Mouse (Mus musculus) granulocyte monocyte progenitor cell, adult 5-6 weeks (primary cell): Measurements from ENCODE around the gene Igfbp7. TPM values are rescaled to one million over a fixed set of nuclear protein-coding genes. Genes with fewer than 3 reads are reported as not detected.

Experiments used
- ATAC-seq: replicated peaks from 2 replicates; pipeline ENCODE4 v1.8.0; 2016; ENCODE audit warnings: mild to moderate bottlenecking, moderate TSS enrichment, inconsistent platforms; ENCODE audit not compliant: poor library complexity, severe bottlenecking
- total RNA-seq, 2 experiments: library from RNA; stranded (forward) in 1 of 2; stranded (reverse) in 1 of 2; fragments of 200-712, 200-1000 nt in 1 of 2; fragments of >200 nt in 1 of 2; fragmentation: Nextera tagmentation in 1 of 2; gene quantifications; 2 replicates each; pipeline ENCODE4 v1.2.3; 2014 to 2017

Gene Igfbp7
- total RNA-seq, 2 experiments from 2014 or later = 1.4 to 4.6 TPM

- ATAC-seq = no peak
Observed at GRCm38 (mm10) chr5:77406371-77406871, 1.4 kb downstream of the Igfbp7 start.

- ATAC-seq = peak; percentile 53
Observed at GRCm38 (mm10) chr5:77405455-77406057, 2.3 kb downstream of the Igfbp7 start.

- ATAC-seq = no peak
Observed at GRCm38 (mm10) chr5:77404941-77405340, 2.9 kb downstream of the Igfbp7 start.

GRCm38 (mm10) chr5:77402901-77403300 is 4.9 kb downstream of the Igfbp7 start:
- ATAC-seq = no peak

- no peak for ATAC-seq
Observed at GRCm38 (mm10) chr5:77402137-77402536, 5.7 kb downstream of the Igfbp7 start.

GRCm38 (mm10) chr5:77400823-77401222 is 7.0 kb downstream of the Igfbp7 start:
- ATAC-seq = no peak

- ATAC-seq = no peak
Observed at GRCm38 (mm10) chr5:77400151-77400550, 7.7 kb downstream of the Igfbp7 start.

GRCm38 (mm10) chr5:77399076-77399475 is 8.8 kb downstream of the Igfbp7 start:
- ATAC-seq = no peak

- no peak for ATAC-seq
Observed at GRCm38 (mm10) chr5:77398285-77399057, 9.4 kb downstream of the Igfbp7 start.

- no peak for ATAC-seq
Observed at GRCm38 (mm10) chr5:77393990-77394618, 13.7 kb downstream of the Igfbp7 start.

GRCm38 (mm10) chr5:77393094-77393619 is 14.7 kb downstream of the Igfbp7 start:
- ATAC-seq = no peak

GRCm38 (mm10) chr5:77390272-77390671 is 17.6 kb downstream of the Igfbp7 start:
- ATAC-seq = no peak

GRCm38 (mm10) chr5:77388359-77388758 is 19.5 kb downstream of the Igfbp7 start:
- ATAC-seq = no peak

- ATAC-seq = no peak
Observed at GRCm38 (mm10) chr5:77387414-77387704, 20.5 kb downstream of the Igfbp7 start.

GRCm38 (mm10) chr5:77386596-77387413 is 21.0 kb downstream of the Igfbp7 start:
- peak; percentile 33 for ATAC-seq

GRCm38 (mm10) chr5:77385900-77386595 is 21.8 kb downstream of the Igfbp7 start:
- peak; percentile 62 for ATAC-seq

GRCm38 (mm10) chr5:77385221-77385620 is 22.6 kb downstream of the Igfbp7 start:
- ATAC-seq = no peak

- no peak for ATAC-seq
Observed at GRCm38 (mm10) chr5:77384724-77385123, 23.1 kb downstream of the Igfbp7 start.

GRCm38 (mm10) chr5:77383799-77384554 is 23.9 kb downstream of the Igfbp7 start:
- peak; percentile 70 for ATAC-seq
